Mouse (Mus musculus) cerebellum, adult 2 months (tissue): Measurements from ENCODE around the gene Cdkl3.
"Not testable (repeated sequence)": the region's sequence is repeated elsewhere in the genome, so short reads cannot be mapped to it uniquely, and the experiment has no call there.

Experiments
- CTCF ChIP-seq: fragments of 200-500 bp; IDR thresholded peaks from 2 replicates; pipeline ENCODE4 v1.5.1; 2011; ENCODE audit warnings: low read depth, mild to moderate bottlenecking, control low read depth, low read length, moderate library complexity, borderline replicate concordance; ENCODE audit not compliant: insufficient read depth
- POLR2A ChIP-seq: fragments of 200-500 bp; IDR thresholded peaks from 2 replicates; pipeline ENCODE4 v1.6.1; 2011; ENCODE audit warnings: low read length, control low read depth, borderline replicate concordance; ENCODE audit not compliant: insufficient read depth

GRCm38 (mm10) chr11:52116117-52116516, 112.1 kb downstream of the Cdkl3 start:
- TF ChIP-seq CTCF, POLR2A: not testable (repeated sequence)
